Mouse (Mus musculus): ENCODE data around the gene Nsun2. TPM values are rescaled to one million over a fixed set of nuclear protein-coding genes. Genes with fewer than 3 reads are reported as not detected.
"Not testable (repeated sequence)": the region's sequence is repeated elsewhere in the genome, so short reads cannot be mapped to it uniquely, and the experiment has no call there.

The Nsun2 gene
- total RNA-seq, 1 experiment from 2014 or later, result 209 TPM

- ATAC-seq (replicated peaks; ENCODE audit: low read depth, poor library complexity, severe bottlenecking), result no peak
These were observed 14.1 kb downstream of the Nsun2 start for GRCm38 (mm10) chr13:69547488-69548180.

DNA sequence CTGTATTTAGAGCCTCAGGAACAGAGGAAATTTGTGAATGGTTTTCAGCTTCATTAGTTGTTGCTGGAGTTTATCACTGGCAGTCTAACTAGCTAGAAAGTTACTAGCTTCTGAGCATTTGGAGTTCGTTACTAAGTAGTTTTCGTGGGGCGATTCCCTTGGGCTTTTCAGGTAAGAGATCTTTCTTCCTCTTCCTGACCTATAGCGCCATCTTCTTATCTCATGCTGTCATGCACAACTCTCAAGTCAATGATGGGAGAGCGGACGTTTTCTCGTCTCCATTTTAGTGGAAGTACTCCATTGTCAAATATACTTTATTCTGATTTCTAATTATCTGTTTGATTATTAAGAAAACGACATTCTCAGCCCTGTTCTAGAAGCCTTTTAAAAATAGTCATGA is 16.4 kb downstream of the Nsun2 start:
- ATAC-seq (replicated peaks; ENCODE audit: low read depth, poor library complexity, severe bottlenecking), result no peak

DNA sequence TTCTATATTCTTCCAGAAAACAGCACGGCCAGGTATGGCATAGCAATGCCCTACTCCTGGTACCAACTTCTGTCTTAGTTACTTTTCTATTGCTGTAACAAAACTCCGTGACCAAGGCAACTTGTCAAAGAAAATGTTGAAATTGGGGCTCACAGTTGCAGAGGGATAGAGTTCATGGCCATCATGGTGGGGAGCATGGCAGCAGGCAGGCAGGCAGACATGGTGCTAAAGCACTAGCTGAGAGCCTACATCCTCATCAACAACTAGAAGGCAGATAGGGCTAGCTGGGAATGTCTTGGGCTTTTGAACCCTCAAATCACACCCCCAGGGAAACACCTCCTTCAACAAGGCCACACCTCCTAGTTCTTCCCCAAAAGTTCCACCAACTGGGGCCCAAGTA is 17.3 kb downstream of the Nsun2 start:
- no peak for ATAC-seq (replicated peaks; ENCODE audit: low read depth, poor library complexity, severe bottlenecking)

GRCm38 (mm10) chr13:69553024-69553423 is 19.5 kb downstream of the Nsun2 start:
- ATAC-seq (replicated peaks; ENCODE audit: low read depth, poor library complexity, severe bottlenecking), result peak; percentile 89

GRCm38 (mm10) chr13:69554255-69554654 is 20.7 kb downstream of the Nsun2 start:
- ATAC-seq (replicated peaks; ENCODE audit: low read depth, poor library complexity, severe bottlenecking), result no peak

DNA sequence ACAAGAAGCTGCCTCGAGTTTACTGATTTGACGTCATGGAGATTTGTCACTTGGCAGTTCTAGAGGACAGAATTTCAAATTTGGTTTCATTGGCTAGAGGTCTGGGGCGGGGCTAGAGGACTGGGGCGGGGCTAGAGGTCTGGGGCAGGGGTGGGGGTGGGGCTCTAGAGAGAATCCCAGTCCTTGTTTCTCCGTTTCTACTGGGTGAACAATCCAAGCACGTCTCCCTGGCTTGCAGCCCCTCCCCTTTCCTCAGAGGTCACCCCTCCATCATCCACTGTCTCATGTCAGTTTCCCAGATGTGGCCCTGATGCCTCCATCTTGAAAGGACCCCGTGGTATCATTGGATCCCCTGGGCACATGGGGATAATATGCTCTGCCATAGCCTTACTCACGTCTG is 21.5 kb downstream of the Nsun2 start:
- ATAC-seq (replicated peaks; ENCODE audit: low read depth, poor library complexity, severe bottlenecking), result no peak

GRCm38 (mm10) chr13:69555957-69556482 is 22.5 kb downstream of the Nsun2 start:
- ATAC-seq (replicated peaks; ENCODE audit: low read depth, poor library complexity, severe bottlenecking), result no peak

DNA sequence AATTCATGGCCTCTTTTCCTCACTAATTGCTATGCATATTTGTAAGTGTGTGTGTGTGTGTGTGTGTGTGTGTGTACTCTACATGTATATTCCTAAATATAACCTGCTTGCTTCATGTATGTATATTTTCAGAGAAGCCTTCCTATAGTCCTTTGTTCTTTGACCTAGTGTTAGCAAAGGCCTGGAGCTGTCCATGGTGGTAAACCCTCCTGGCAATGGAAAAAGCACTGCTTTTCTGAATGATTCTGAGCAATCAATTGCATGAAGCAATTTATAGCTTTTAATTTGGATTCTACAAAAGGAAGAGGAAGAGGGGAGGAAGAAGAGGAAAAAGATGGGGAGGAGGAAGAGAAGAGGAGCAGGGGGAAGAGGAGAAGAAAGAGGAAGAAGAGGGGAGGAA is 23.2 kb downstream of the Nsun2 start:
- ATAC-seq (replicated peaks; ENCODE audit: low read depth, poor library complexity, severe bottlenecking), result no peak

DNA sequence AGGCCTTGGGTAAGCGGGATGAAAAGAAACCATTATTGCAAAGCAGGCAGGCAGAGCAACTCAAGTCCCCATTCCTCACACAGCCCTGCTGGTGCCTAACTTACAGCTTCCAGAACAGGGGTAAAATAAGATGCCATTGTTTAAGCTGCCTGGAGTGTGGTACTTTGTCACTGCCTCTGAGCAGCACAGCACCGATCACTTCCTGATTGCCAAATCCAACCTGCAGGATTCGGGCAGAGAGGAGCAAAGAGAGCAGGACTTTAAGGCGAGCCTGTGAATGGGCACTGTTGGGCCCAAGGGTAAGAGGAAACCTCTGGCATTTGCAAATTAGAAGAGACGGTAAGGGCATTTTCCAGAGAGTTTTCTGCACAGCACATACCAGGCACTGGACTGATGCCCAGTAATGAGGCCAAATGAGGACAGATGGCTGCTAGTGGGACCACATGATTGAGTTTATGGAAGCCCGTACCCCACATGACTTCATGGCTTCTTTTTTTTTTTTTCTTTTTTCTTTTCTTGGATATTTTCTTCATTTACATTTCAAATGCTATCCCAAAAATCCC is 24.6 kb downstream of the Nsun2 start:
- no peak for ATAC-seq (replicated peaks; ENCODE audit: low read depth, poor library complexity, severe bottlenecking)

DNA sequence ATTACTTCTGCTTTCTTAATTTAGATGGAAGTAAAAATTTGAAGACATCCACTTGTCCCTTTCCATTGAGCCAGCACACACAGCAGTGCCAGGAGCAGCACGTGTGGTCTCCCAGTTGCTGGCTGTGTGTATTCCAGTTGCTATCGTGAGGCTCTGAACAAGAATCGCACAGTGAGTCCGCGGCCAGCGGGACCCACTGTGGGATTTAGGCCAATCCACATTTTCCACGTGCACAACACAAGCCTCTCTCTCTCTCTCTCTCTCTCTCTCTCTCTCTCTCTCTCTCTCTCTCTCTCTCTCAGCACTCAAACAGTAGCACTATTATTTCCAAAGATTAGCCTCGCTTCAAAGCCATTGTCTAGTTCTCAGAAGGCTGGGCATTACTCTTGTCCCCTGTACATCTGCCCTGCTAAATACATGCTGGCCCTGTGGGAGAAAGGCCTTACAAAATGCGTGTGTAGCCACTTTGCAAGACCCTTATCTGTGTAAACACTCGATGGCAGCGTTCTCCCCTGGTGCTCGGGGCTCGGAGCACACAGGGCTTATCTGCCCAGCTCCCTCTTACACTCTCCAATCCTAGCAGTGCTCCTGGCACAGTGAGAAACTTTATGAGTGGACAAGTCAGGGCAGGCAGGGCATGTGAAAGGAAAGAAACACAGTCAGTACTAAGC is 25.9 kb downstream of the Nsun2 start:
- ATAC-seq (replicated peaks; ENCODE audit: low read depth, poor library complexity, severe bottlenecking), result no peak

GRCm38 (mm10) chr13:69562004-69562403 is 28.5 kb downstream of the Nsun2 start:
- no peak for ATAC-seq (replicated peaks; ENCODE audit: low read depth, poor library complexity, severe bottlenecking)

- ATAC-seq (replicated peaks; ENCODE audit: low read depth, poor library complexity, severe bottlenecking), result no peak
These were observed 29.4 kb downstream of the Nsun2 start for GRCm38 (mm10) chr13:69562654-69563574.

DNA sequence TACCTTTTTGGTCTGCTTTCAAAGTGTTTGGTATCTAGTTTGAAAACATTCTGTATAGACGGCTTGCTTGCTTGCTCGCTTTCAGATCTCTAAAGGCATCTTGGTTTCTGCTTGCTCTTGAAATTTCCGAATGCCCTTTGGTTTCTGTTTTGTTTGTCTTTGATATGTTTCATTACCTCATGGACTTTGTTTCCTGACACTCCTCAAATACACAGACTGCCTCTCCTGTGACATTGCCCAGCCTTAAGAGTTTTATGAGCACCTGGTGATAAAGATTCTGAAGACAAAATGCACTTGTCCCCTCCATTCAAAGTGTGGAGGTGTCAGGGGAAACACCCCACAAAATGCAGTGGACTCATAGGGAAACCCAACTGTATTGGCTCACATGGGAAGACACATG is 30.4 kb downstream of the Nsun2 start:
- no peak for ATAC-seq (replicated peaks; ENCODE audit: low read depth, poor library complexity, severe bottlenecking)

DNA sequence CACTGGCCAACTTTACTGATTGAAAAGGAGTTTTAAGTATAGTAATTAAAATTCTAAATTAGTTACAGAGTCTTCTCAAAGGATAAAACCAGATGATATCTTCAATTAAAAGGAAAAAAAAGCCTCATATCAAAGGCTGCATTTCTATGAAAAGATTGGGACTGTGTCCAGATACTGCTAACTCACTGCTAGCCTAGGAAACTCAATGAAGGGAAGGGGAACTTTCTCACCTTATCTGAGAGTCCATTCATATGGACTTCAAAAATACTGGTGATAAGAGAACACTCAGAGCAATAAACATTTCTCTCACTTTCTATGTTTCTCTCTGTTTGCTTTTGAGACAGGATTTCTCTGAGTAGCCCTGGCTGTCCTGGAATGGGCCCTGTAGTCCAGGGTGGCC is 31.0 kb downstream of the Nsun2 start:
- no peak for ATAC-seq (replicated peaks; ENCODE audit: low read depth, poor library complexity, severe bottlenecking)

- not testable (repeated sequence) for ATAC-seq (replicated peaks; ENCODE audit: low read depth, poor library complexity, severe bottlenecking)
These were observed 31.9 kb downstream of the Nsun2 start for GRCm38 (mm10) chr13:69565401-69565800.

GRCm38 (mm10) chr13:69569201-69569600 is 35.7 kb downstream of the Nsun2 start:
- ATAC-seq (replicated peaks; ENCODE audit: low read depth, poor library complexity, severe bottlenecking), result 0 out of 2 replicates have a peak, but pooled peaks have one; percentile 25

DNA sequence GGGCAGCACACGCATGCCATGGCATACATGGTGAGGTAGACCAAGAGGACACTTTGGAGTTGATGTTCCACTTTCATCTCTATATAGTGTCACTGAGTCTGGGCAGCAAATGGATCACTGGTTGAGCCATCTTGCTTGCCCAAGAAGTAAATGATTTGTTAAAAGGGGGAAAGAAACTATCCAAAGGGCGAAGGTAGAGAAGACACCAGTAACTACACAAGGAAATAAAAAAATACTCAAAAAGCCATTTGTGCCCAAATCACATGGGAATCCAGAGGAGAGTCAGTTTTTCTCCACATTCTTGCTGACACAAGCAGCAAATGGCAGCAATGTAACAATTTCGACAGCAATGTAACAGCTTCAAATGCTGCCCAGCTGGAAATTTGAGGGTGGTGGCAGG is 39.0 kb downstream of the Nsun2 start:
- no peak for ATAC-seq (replicated peaks; ENCODE audit: low read depth, poor library complexity, severe bottlenecking)

DNA sequence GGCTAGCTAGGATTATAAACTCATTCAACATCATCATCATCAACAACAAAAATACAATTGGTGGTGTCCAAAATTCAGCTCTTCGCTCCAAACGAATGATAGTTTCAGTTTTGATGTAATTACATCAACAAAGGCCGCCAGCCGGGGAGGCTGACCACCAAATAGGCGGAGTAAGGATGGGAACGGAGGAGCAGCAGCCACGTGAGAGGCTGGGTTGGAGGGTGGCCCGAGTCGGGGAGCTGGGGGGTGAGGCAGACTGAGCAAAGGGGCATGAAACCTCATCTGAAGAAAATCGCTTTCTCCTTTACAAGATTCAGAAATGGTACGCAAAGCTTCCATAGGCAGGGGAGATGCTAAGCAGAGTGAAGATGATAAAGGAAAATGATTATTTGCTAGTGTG is 43.1 kb downstream of the Nsun2 start:
- ATAC-seq (replicated peaks; ENCODE audit: low read depth, poor library complexity, severe bottlenecking), result no peak

GRCm38 (mm10) chr13:69577181-69577834 is 43.8 kb downstream of the Nsun2 start:
- ATAC-seq (replicated peaks; ENCODE audit: low read depth, poor library complexity, severe bottlenecking), result no peak

- no peak for ATAC-seq (replicated peaks; ENCODE audit: low read depth, poor library complexity, severe bottlenecking)
These were observed 48.9 kb downstream of the Nsun2 start for GRCm38 (mm10) chr13:69582411-69582810.

Measured in common myeloid progenitor, adult 5-6 weeks (primary cell).